Comparison of ENCODE assay signal across 22 mouse cellular contexts in genomic region chr13:77409804-77410203, GRCm38 (mm10).
A peak's percentile ranks its signal among the peaks of the same experiment; 100 is the strongest.
DNase-seq lines count a peak whose midpoint lies in the region; ATAC-seq and TF ChIP-seq lines count a peak whose summit lies in the region.
"Had no signal": no experiment of that assay in that cellular context is flagged by ENCODE, and none has a peak within 500 bp of the region (broad histone marks: within the 10 kb centered on the region; RNA-seq: fewer than 3 reads in every experiment).

No protein-coding gene starts in this region.

- WGBS in forebrain, embryonic 10.5 days = 70% methylated on average over 2 of the region's 2 CpGs
- 67% methylated on average over 2 of the region's 2 CpGs for WGBS in forebrain, postnatal 0 days
- WGBS in lung, embryonic 14.5 days = 8% methylated on average over 2 of the region's 2 CpGs
- 44% methylated on average over 2 of the region's 2 CpGs for WGBS in embryonic facial prominence, embryonic 11.5 days

- H3K9me3 ChIP-seq in forebrain, embryonic 10.5 days = no peaks in the 10 kb centered on the region
- H3K9me3 ChIP-seq in forebrain, postnatal 0 days (ENCODE audit: low read length) = no peaks in the 10 kb centered on the region
- H3K9me3 ChIP-seq in lung, embryonic 14.5 days (ENCODE audit: low read depth, low read length) = no peaks in the 10 kb centered on the region
- H3K9me3 ChIP-seq in embryonic facial prominence, embryonic 11.5 days (replicated peaks; ENCODE audit: control insufficient read depth, low read length) = no peaks in the 10 kb centered on the region
- H3K9me3 ChIP-seq: embryonic facial prominence, embryonic 15.5 days; forebrain, embryonic 13.5 days; heart, embryonic 15.5 days; hindbrain, embryonic 15.5 days had no signal

- H3K4me2 ChIP-seq in forebrain, postnatal 0 days (ENCODE audit: low read depth) = no peak overlapping the region
- no peak overlapping the region for H3K4me2 ChIP-seq in lung, embryonic 14.5 days
- H3K4me2 ChIP-seq in embryonic facial prominence, embryonic 11.5 days (ENCODE audit: low read depth, low read length) = no peak overlapping the region
- H3K4me2 ChIP-seq: embryonic facial prominence, embryonic 15.5 days; forebrain, embryonic 13.5 days; heart, embryonic 11.5 days; heart, embryonic 15.5 days; hindbrain, embryonic 15.5 days had no signal

- no peaks in the 10 kb centered on the region for H3K36me3 ChIP-seq in forebrain, embryonic 10.5 days (replicated peaks)
- no peaks in the 10 kb centered on the region for H3K36me3 ChIP-seq in forebrain, postnatal 0 days (ENCODE audit: insufficient read depth)
- H3K36me3 ChIP-seq in lung, embryonic 14.5 days (ENCODE audit: insufficient read depth) = no peaks in the 10 kb centered on the region
- H3K36me3 ChIP-seq in embryonic facial prominence, embryonic 11.5 days (replicated peaks; ENCODE audit: control insufficient read depth, insufficient read depth, low read depth, low read length) = no peaks in the 10 kb centered on the region
- H3K36me3 ChIP-seq: embryonic facial prominence, embryonic 15.5 days; heart, embryonic 15.5 days; hindbrain, embryonic 15.5 days had no signal

- no peak for ATAC-seq in forebrain, postnatal 0 days
- ATAC-seq in lung, embryonic 14.5 days (ENCODE audit: insufficient read depth) = peak; percentile 80; the same call in 1 of the 2 replicates
- ATAC-seq in embryonic facial prominence, embryonic 11.5 days (replicated peaks; ENCODE audit: insufficient number of reproducible peaks, low FRiP score, low TSS enrichment, low read depth) = 0 out of 2 replicates have a peak, but pooled peaks have one; percentile 19
- ATAC-seq: forebrain, embryonic 13.5 days; intestine, embryonic 16.5 days had no signal

- H3K4me1 ChIP-seq in forebrain, embryonic 10.5 days = peaks cover 8% of the 10 kb centered on the region; the same call in 1 of the 2 replicates
- H3K4me1 ChIP-seq in forebrain, postnatal 0 days (ENCODE audit: insufficient read depth) = no peaks in the 10 kb centered on the region
- H3K4me1 ChIP-seq in lung, embryonic 14.5 days (ENCODE audit: insufficient read depth) = no peaks in the 10 kb centered on the region
- no peaks in the 10 kb centered on the region for H3K4me1 ChIP-seq in embryonic facial prominence, embryonic 11.5 days (ENCODE audit: control insufficient read depth, insufficient read depth, low read length)
- H3K4me1 ChIP-seq: embryonic facial prominence, embryonic 15.5 days; heart, embryonic 15.5 days; hindbrain, embryonic 15.5 days had no signal

- no peaks in the 10 kb centered on the region for H3K27me3 ChIP-seq in forebrain, embryonic 10.5 days (ENCODE audit: poor library complexity, severe bottlenecking)
- H3K27me3 ChIP-seq in forebrain, postnatal 0 days (ENCODE audit: insufficient read depth, low read length) = no peaks in the 10 kb centered on the region
- no peaks in the 10 kb centered on the region for H3K27me3 ChIP-seq in lung, embryonic 14.5 days (ENCODE audit: insufficient read depth, low read length)
- no peaks in the 10 kb centered on the region for H3K27me3 ChIP-seq in embryonic facial prominence, embryonic 11.5 days (ENCODE audit: control insufficient read depth, insufficient read depth, low read length)
- H3K27me3 ChIP-seq: embryonic facial prominence, embryonic 15.5 days; forebrain, embryonic 13.5 days; heart, embryonic 15.5 days; hindbrain, embryonic 15.5 days had no signal

- DNase-seq in forebrain, embryonic 10.5 days (ENCODE audit: extremely low spot score, low spot score) = no peak
- DNase-seq in forebrain, postnatal 0 days = no peak
- DNase-seq in lung, embryonic 14.5 days = no peak
- DNase-seq in lung, postnatal 10 days = no peak
- DNase-seq in embryo, embryonic 10.5 days (ENCODE audit: low spot score) = peak; percentile 31
- DNase-seq in embryonic facial prominence, embryonic 11.5 days (ENCODE audit: low spot score) = no peak
- no peak for DNase-seq in adrenal gland, postnatal 14 days
- DNase-seq in left cerebral cortex, adult 11 months (ENCODE audit: low spot score) = no peak
- DNase-seq: adrenal gland, postnatal 25 days; cerebellum, adult 18-20 months; cerebellum, adult 9-11 months; cerebellum, postnatal 36 days; gastrocnemius, postnatal 10 days; heart, adult 18-20 months; heart, postnatal 14 days had no signal

- no peak for TF ChIP-seq CTCF in forebrain, postnatal 0 days (IDR thresholded peaks at IDR 0.05; ENCODE audit: low read depth)
- TF ChIP-seq CTCF in lung, embryonic 14.5 days (IDR thresholded peaks at IDR 0.05; ENCODE audit: low read depth) = no peak

- H3K27ac ChIP-seq in forebrain, embryonic 10.5 days = 0 out of 2 replicates have a peak overlapping the region, but pooled peaks have one; percentile 1
- no peak overlapping the region for H3K27ac ChIP-seq in forebrain, postnatal 0 days (ENCODE audit: low read depth, low read length)
- no peak overlapping the region for H3K27ac ChIP-seq in lung, embryonic 14.5 days (ENCODE audit: low read depth)
- no peak overlapping the region for H3K27ac ChIP-seq in embryonic facial prominence, embryonic 11.5 days (replicated peaks; ENCODE audit: low read depth, low read length)
- H3K27ac ChIP-seq: embryonic facial prominence, embryonic 15.5 days; forebrain, embryonic 13.5 days; heart, embryonic 15.5 days; hindbrain, embryonic 15.5 days had no signal

- no peak overlapping the region for H3K4me3 ChIP-seq in forebrain, embryonic 10.5 days
- no peak overlapping the region for H3K4me3 ChIP-seq in forebrain, postnatal 0 days (ENCODE audit: low read depth, low read length)
- H3K4me3 ChIP-seq in lung, embryonic 14.5 days (ENCODE audit: low read depth, low read length) = no peak overlapping the region
- no peak overlapping the region for H3K4me3 ChIP-seq in embryonic facial prominence, embryonic 11.5 days (ENCODE audit: low read depth, low read length)
- H3K4me3 ChIP-seq: embryonic facial prominence, embryonic 15.5 days; erythroblast, embryonic 14.5 days; forebrain, embryonic 13.5 days; heart, embryonic 15.5 days; hindbrain, embryonic 15.5 days had no signal

- H3K9ac ChIP-seq in forebrain, postnatal 0 days = no peak overlapping the region
- H3K9ac ChIP-seq in lung, embryonic 14.5 days = no peak overlapping the region
- H3K9ac ChIP-seq in embryonic facial prominence, embryonic 11.5 days (replicated peaks; ENCODE audit: low read length) = no peak overlapping the region
- H3K9ac ChIP-seq: embryonic facial prominence, embryonic 15.5 days; forebrain, embryonic 13.5 days; heart, embryonic 15.5 days; hindbrain, embryonic 15.5 days had no signal
